Mouse (Mus musculus): ENCODE measurements around the gene Ankef1. TPM values are rescaled to one million over a fixed set of nuclear protein-coding genes. Genes with fewer than 3 reads are reported as not detected.

Gene Ankef1
- polyA plus RNA-seq (2015; fragmentation: Nextera tagmentation; extraction: Ambion mirVana), result 0.09 and 0.12 TPM in 2 replicates

GRCm38 (mm10) chr2:136501651-136502050 lies at the start of gene Ankef1:
Gene Ankef1 (plus strand): TSS chr2:136501910.
- Histone ChIP-seq H3K27me3 (ENCODE audit: control insufficient read depth, insufficient read depth, low read length) (no peaks in the 10 kb centered on the region), H3K27ac (ENCODE audit: low read length) (no peak within 1 kb of the TSS), H3K4me3 (ENCODE audit: low read length) (no peak within 1 kb of the TSS), H3K36me3 (ENCODE audit: control insufficient read depth, insufficient read depth) (no peaks in the 10 kb centered on the region), H3K4me2 (ENCODE audit: low read depth, low read length) (no peak within 1 kb of the TSS), H3K9me3 (replicated peaks; ENCODE audit: control insufficient read depth, low read length) (no peaks in the 10 kb centered on the region), H3K9ac (ENCODE audit: low read length) (no peak within 1 kb of the TSS), H3K4me1 (ENCODE audit: control insufficient read depth, insufficient read depth, low read length) (no peaks in the 10 kb centered on the region)
- ATAC-seq (replicated peaks; ENCODE audit: extremely low read depth, insufficient read depth, low FRiP score), result no peak
- 83% methylated on average over 1 of the region's 1 CpGs for WGBS

GRCm38 (mm10) chr2:136456468-136456867 lies 45.2 kb upstream of the Ankef1 start:
- Histone ChIP-seq H3K9me3 (replicated peaks; ENCODE audit: control insufficient read depth, low read length) (no peaks in the 10 kb centered on the region), H3K27ac (ENCODE audit: low read length) (no peak overlapping the region), H3K4me3 (ENCODE audit: low read length) (no peak overlapping the region), H3K4me1 (ENCODE audit: control insufficient read depth, insufficient read depth, low read length) (no peaks in the 10 kb centered on the region), H3K4me2 (ENCODE audit: low read depth, low read length) (no peak overlapping the region), H3K9ac (ENCODE audit: low read length) (no peak overlapping the region), H3K36me3 (ENCODE audit: control insufficient read depth, insufficient read depth) (no peaks in the 10 kb centered on the region), H3K27me3 (ENCODE audit: control insufficient read depth, insufficient read depth, low read length) (no peaks in the 10 kb centered on the region)
- ATAC-seq (replicated peaks; ENCODE audit: extremely low read depth, insufficient read depth, low FRiP score), result no peak
- WGBS, result 69% methylated on average over 2 of the region's 2 CpGs

- no peak overlapping the region for H3K4me2 ChIP-seq (ENCODE audit: low read depth, low read length)
- H3K4me1 ChIP-seq (ENCODE audit: control insufficient read depth, insufficient read depth, low read length), result no peaks in the 10 kb centered on the region
- no peaks in the 10 kb centered on the region for H3K9me3 ChIP-seq (replicated peaks; ENCODE audit: control insufficient read depth, low read length)
- WGBS, result 77% methylated on average over 3 of the region's 3 CpGs
- H3K27ac ChIP-seq (ENCODE audit: low read length), result no peak overlapping the region
- no peaks in the 10 kb centered on the region for H3K27me3 ChIP-seq (ENCODE audit: control insufficient read depth, insufficient read depth, low read length)
- no peaks in the 10 kb centered on the region for H3K36me3 ChIP-seq (ENCODE audit: control insufficient read depth, insufficient read depth)
- no peak overlapping the region for H3K4me3 ChIP-seq (ENCODE audit: low read length)
- H3K9ac ChIP-seq (ENCODE audit: low read length), result no peak overlapping the region
- ATAC-seq (replicated peaks; ENCODE audit: extremely low read depth, insufficient read depth, low FRiP score), result no peak
These were observed 44.8 kb upstream of the Ankef1 start for GRCm38 (mm10) chr2:136456875-136457274.

GRCm38 (mm10) chr2:136477656-136478055 lies 24.1 kb upstream of the Ankef1 start:
- 60% methylated on average over 3 of the region's 3 CpGs for WGBS
- ATAC-seq (replicated peaks; ENCODE audit: extremely low read depth, insufficient read depth, low FRiP score), result no peak
- Histone ChIP-seq H3K27ac (ENCODE audit: low read length) (no peak overlapping the region), H3K4me1 (ENCODE audit: control insufficient read depth, insufficient read depth, low read length) (no peaks in the 10 kb centered on the region), H3K27me3 (ENCODE audit: control insufficient read depth, insufficient read depth, low read length) (no peaks in the 10 kb centered on the region), H3K9me3 (replicated peaks; ENCODE audit: control insufficient read depth, low read length) (no peaks in the 10 kb centered on the region), H3K36me3 (ENCODE audit: control insufficient read depth, insufficient read depth) (no peaks in the 10 kb centered on the region), H3K4me2 (ENCODE audit: low read depth, low read length) (no peak overlapping the region), H3K9ac (ENCODE audit: low read length) (no peak overlapping the region), H3K4me3 (ENCODE audit: low read length) (no peak overlapping the region)

GRCm38 (mm10) chr2:136482269-136482668 lies 19.4 kb upstream of the Ankef1 start:
- WGBS, result 67% methylated on average over 5 of the region's 5 CpGs
- no peak overlapping the region for H3K9ac ChIP-seq (ENCODE audit: low read length)

GRCm38 (mm10) chr2:136483058-136483457 lies 18.7 kb upstream of the Ankef1 start:
- Histone ChIP-seq H3K9me3 (replicated peaks; ENCODE audit: control insufficient read depth, low read length) (no peaks in the 10 kb centered on the region), H3K9ac (ENCODE audit: low read length) (no peak overlapping the region), H3K4me2 (ENCODE audit: low read depth, low read length) (no peak overlapping the region), H3K4me1 (ENCODE audit: control insufficient read depth, insufficient read depth, low read length) (peaks cover 2% of the 10 kb centered on the region; the same call in 1 of the 2 replicates), H3K27ac (ENCODE audit: low read length) (no peak overlapping the region), H3K36me3 (ENCODE audit: control insufficient read depth, insufficient read depth) (no peaks in the 10 kb centered on the region), H3K27me3 (ENCODE audit: control insufficient read depth, insufficient read depth, low read length) (no peaks in the 10 kb centered on the region), H3K4me3 (ENCODE audit: low read length) (no peak overlapping the region)
- WGBS, result 65% methylated on average over 3 of the region's 3 CpGs
- no peak for ATAC-seq (replicated peaks; ENCODE audit: extremely low read depth, insufficient read depth, low FRiP score)

More at GRCm38 (mm10) chr2:136482269-136482668, 19.4 kb upstream of the Ankef1 start:
- Histone ChIP-seq H3K4me3 (ENCODE audit: low read length) (no peak overlapping the region), H3K4me2 (ENCODE audit: low read depth, low read length) (no peak overlapping the region), H3K27me3 (ENCODE audit: control insufficient read depth, insufficient read depth, low read length) (no peaks in the 10 kb centered on the region), H3K36me3 (ENCODE audit: control insufficient read depth, insufficient read depth) (no peaks in the 10 kb centered on the region), H3K27ac (ENCODE audit: low read length) (no peak overlapping the region), H3K9me3 (replicated peaks; ENCODE audit: control insufficient read depth, low read length) (no peaks in the 10 kb centered on the region), H3K4me1 (ENCODE audit: control insufficient read depth, insufficient read depth, low read length) (peaks cover 2% of the 10 kb centered on the region; the same call in 1 of the 2 replicates)
- ATAC-seq (replicated peaks; ENCODE audit: extremely low read depth, insufficient read depth, low FRiP score), result no peak

- Histone ChIP-seq H3K9ac (ENCODE audit: low read length) (no peak overlapping the region), H3K27ac (ENCODE audit: low read length) (no peak overlapping the region), H3K4me3 (ENCODE audit: low read length) (no peak overlapping the region), H3K4me2 (ENCODE audit: low read depth, low read length) (no peak overlapping the region), H3K4me1 (ENCODE audit: control insufficient read depth, insufficient read depth, low read length) (peaks cover 2% of the 10 kb centered on the region; the same call in 1 of the 2 replicates), H3K36me3 (ENCODE audit: control insufficient read depth, insufficient read depth) (no peaks in the 10 kb centered on the region), H3K9me3 (replicated peaks; ENCODE audit: control insufficient read depth, low read length) (no peaks in the 10 kb centered on the region), H3K27me3 (ENCODE audit: control insufficient read depth, insufficient read depth, low read length) (no peaks in the 10 kb centered on the region)
- no peak for ATAC-seq (replicated peaks; ENCODE audit: extremely low read depth, insufficient read depth, low FRiP score)
- WGBS, result 56% methylated on average over 3 of the region's 3 CpGs
These were observed 16.8 kb upstream of the Ankef1 start for GRCm38 (mm10) chr2:136484955-136485354.

GRCm38 (mm10) chr2:136485401-136485800 lies 16.3 kb upstream of the Ankef1 start:
- Histone ChIP-seq H3K9me3 (replicated peaks; ENCODE audit: control insufficient read depth, low read length) (no peaks in the 10 kb centered on the region), H3K4me3 (ENCODE audit: low read length) (peak overlapping the region; percentile 31), H3K36me3 (ENCODE audit: control insufficient read depth, insufficient read depth) (no peaks in the 10 kb centered on the region), H3K4me2 (ENCODE audit: low read depth, low read length) (peak overlapping the region; percentile 55), H3K4me1 (ENCODE audit: control insufficient read depth, insufficient read depth, low read length) (peaks cover 2% of the 10 kb centered on the region; the same call in 1 of the 2 replicates), H3K27me3 (ENCODE audit: control insufficient read depth, insufficient read depth, low read length) (no peaks in the 10 kb centered on the region), H3K9ac (ENCODE audit: low read length) (no peak overlapping the region), H3K27ac (ENCODE audit: low read length) (no peak overlapping the region)
- no peak for ATAC-seq (replicated peaks; ENCODE audit: extremely low read depth, insufficient read depth, low FRiP score)
- whole genome bisulfite sequencing, result 94% methylated on average over 1 of the region's 1 CpGs

GRCm38 (mm10) chr2:136485815-136486619 lies 15.7 kb upstream of the Ankef1 start:
- peak overlapping the region; percentile 55 for H3K4me2 ChIP-seq (ENCODE audit: low read depth, low read length)
- no peak overlapping the region for H3K27ac ChIP-seq (ENCODE audit: low read length)
- peak overlapping the region; percentile 52; the same call in 1 of the 2 replicates for H3K9ac ChIP-seq (ENCODE audit: low read length)
- peak overlapping the region; percentile 31 for H3K4me3 ChIP-seq (ENCODE audit: low read length)
- peak; percentile 60; the same call in 1 of the 2 replicates for ATAC-seq (replicated peaks; ENCODE audit: extremely low read depth, insufficient read depth, low FRiP score)
- H3K9me3 ChIP-seq (replicated peaks; ENCODE audit: control insufficient read depth, low read length), result no peaks in the 10 kb centered on the region
- H3K36me3 ChIP-seq (ENCODE audit: control insufficient read depth, insufficient read depth), result no peaks in the 10 kb centered on the region
- H3K4me1 ChIP-seq (ENCODE audit: control insufficient read depth, insufficient read depth, low read length), result peaks cover 2% of the 10 kb centered on the region; the same call in 1 of the 2 replicates
- WGBS, result 15% methylated on average over 6 of the region's 6 CpGs
- no peaks in the 10 kb centered on the region for H3K27me3 ChIP-seq (ENCODE audit: control insufficient read depth, insufficient read depth, low read length)
